Mouse (Mus musculus) heart, embryonic 13.5 days (tissue): ENCODE results near the gene Arhgap9. TPM values are rescaled to one million over a fixed set of nuclear protein-coding genes. Genes with fewer than 3 reads are reported as not detected.

ENCODE experiments used
- ATAC-seq: fragments of 200-750 bp; cut with Nextera tagmentation; 2 replicates; pipeline ENCODE4 v1.8.0; 2017; ENCODE audit warnings: moderate TSS enrichment; ENCODE audit not compliant: insufficient number of reproducible peaks, low FRiP score, low TSS enrichment; ENCODE audit errors: extremely low read depth
- H3K27ac ChIP-seq: fragments of 300-500 bp; sonication (generic); replicated peaks from 2 replicates; pipeline ENCODE4 v1.5.1; 2015; ENCODE audit warnings: moderate library complexity, mild to moderate bottlenecking, inconsistent platforms
- H3K27me3 ChIP-seq: fragments of 300-500 bp; sonication (generic); replicated peaks from 2 replicates; pipeline ENCODE4 v1.6.1; 2015; ENCODE audit warnings: mild to moderate bottlenecking, inconsistent platforms
- H3K36me3 ChIP-seq: fragments of 300-500 bp; sonication (generic); 2 replicates; pipeline ENCODE4 v1.6.1; 2015; ENCODE audit warnings: mild to moderate bottlenecking, inconsistent platforms
- H3K4me1 ChIP-seq: fragments of 300-500 bp; sonication (generic); 2 replicates; pipeline ENCODE4 v1.6.1; 2015; ENCODE audit warnings: inconsistent platforms
- H3K4me2 ChIP-seq: fragments of 300-500 bp; sonication (generic); 2 replicates; pipeline ENCODE4 v1.6.1; 2015; ENCODE audit warnings: inconsistent platforms, mild to moderate bottlenecking, moderate library complexity
- H3K4me3 ChIP-seq: fragments of 300-500 bp; sonication (generic); 2 replicates; pipeline ENCODE4 v1.5.1; 2015; ENCODE audit warnings: moderate library complexity, mild to moderate bottlenecking, inconsistent platforms
- H3K9ac ChIP-seq: fragments of 300-500 bp; sonication (generic); 2 replicates; pipeline ENCODE4 v1.6.1; 2015; ENCODE audit warnings: inconsistent platforms, mild to moderate bottlenecking, moderate library complexity
- H3K9me3 ChIP-seq: fragments of 300-500 bp; sonication (generic); 2 replicates; pipeline ENCODE4 v1.6.1; 2016; ENCODE audit warnings: inconsistent platforms
- WGBS: fragments of 180-500 bp; shearing (Covaris S2); methylation state at CpG from one replicate; pipeline ENCODE4 v1.1.7; 2015; ENCODE audit warnings: mixed read lengths; 5-methylcytosine and 5-hydroxymethylcytosine counted together
- polyA plus RNA-seq: library from polyadenylated mRNA; unstranded; fragments of >200 nt; fragmentation: Nextera tagmentation; extraction: Ambion mirVana; gene quantifications from 2 replicates; pipeline ENCODE4 v1.2.1, GENCODE M21; 2015

The Arhgap9 gene
- polyA plus RNA-seq, 1 experiment from 2014 or later, result 1.7 TPM

GRCm38 (mm10) chr10:127377700-127378099 lies 55.9 kb downstream of the Arhgap9 start:
- ATAC-seq, result no peak

More at GRCm38 (mm10) chr10:127377700-127378099, 55.9 kb downstream of the Arhgap9 start:
- Histone ChIP-seq H3K27me3 (no peaks in the 10 kb centered on the region), H3K9ac (no peak overlapping the region), H3K27ac (no peak overlapping the region), H3K4me3 (no peak overlapping the region), H3K4me2 (no peak overlapping the region), H3K9me3 (0 out of 2 replicates have a peak, but pooled peaks cover 3% of the 10 kb centered on the region), H3K4me1 (peaks cover 13% of the 10 kb centered on the region), H3K36me3 (no peaks in the 10 kb centered on the region)
- 60% methylated on average over 3 of the region's 3 CpGs for WGBS

Other genes with a start within 250 kb of the Arhgap9 start
- not detected in 2 replicates for gene Agap2, start 246.7 kb upstream of the Arhgap9 start, polyA plus RNA-seq
- 48.0 and 49.5 TPM in 2 replicates for gene Os9, start 200.8 kb upstream of the Arhgap9 start, polyA plus RNA-seq
- gene B4galnt1, start 156.7 kb upstream of the Arhgap9 start, polyA plus RNA-seq, result 1.2 and 1.7 TPM in 2 replicates
- gene Slc26a10, start 141.3 kb upstream of the Arhgap9 start, polyA plus RNA-seq, result 18.0 and 21.5 TPM in 2 replicates
- 21.4 and 21.6 TPM in 2 replicates for gene Arhgef25, start 131.9 kb upstream of the Arhgap9 start, polyA plus RNA-seq
- 65.2 and 67.7 TPM in 2 replicates for gene Dtx3, start 126.2 kb upstream of the Arhgap9 start, polyA plus RNA-seq
- gene Pip4k2c, start 110.4 kb upstream of the Arhgap9 start, polyA plus RNA-seq, result 23.2 and 23.8 TPM in 2 replicates
- gene Kif5a, start 58.6 kb upstream of the Arhgap9 start, polyA plus RNA-seq, result 0.32 and 0.63 TPM in 2 replicates
- gene Dctn2, start 55.6 kb upstream of the Arhgap9 start, polyA plus RNA-seq, result 133 and 136 TPM in 2 replicates
- 12.6 and 12.7 TPM in 2 replicates for gene Mbd6, start 32.9 kb upstream of the Arhgap9 start, polyA plus RNA-seq
- 84.0 and 86.4 TPM in 2 replicates for gene Mars, start 10.2 kb upstream of the Arhgap9 start, polyA plus RNA-seq
- gene Gli1, start 20.0 kb downstream of the Arhgap9 start, polyA plus RNA-seq, result 0.93 and 1.4 TPM in 2 replicates
- 0.06 TPM in 1 of 2 replicates, not detected in the other for gene Inhbe, start 32.4 kb downstream of the Arhgap9 start, polyA plus RNA-seq
- not detected in 2 replicates for gene Inhbc, start 48.5 kb downstream of the Arhgap9 start, polyA plus RNA-seq
- 29.1 and 30.4 TPM in 2 replicates for gene R3hdm2, start 58.4 kb downstream of the Arhgap9 start, polyA plus RNA-seq
- gene Stac3, start 179.7 kb downstream of the Arhgap9 start, polyA plus RNA-seq, result 0.76 and 1.0 TPM in 2 replicates
- 14.2 and 18.1 TPM in 2 replicates for gene Ndufa4l2, start 193.0 kb downstream of the Arhgap9 start, polyA plus RNA-seq
- gene Shmt2, start 200.5 kb downstream of the Arhgap9 start, polyA plus RNA-seq, result 78.3 and 84.5 TPM in 2 replicates
- 0.62 TPM in 2 replicates for gene Nxph4, start 212.6 kb downstream of the Arhgap9 start, polyA plus RNA-seq